Mouse (Mus musculus): Measurements from ENCODE around the gene Npy1r.

DNA sequence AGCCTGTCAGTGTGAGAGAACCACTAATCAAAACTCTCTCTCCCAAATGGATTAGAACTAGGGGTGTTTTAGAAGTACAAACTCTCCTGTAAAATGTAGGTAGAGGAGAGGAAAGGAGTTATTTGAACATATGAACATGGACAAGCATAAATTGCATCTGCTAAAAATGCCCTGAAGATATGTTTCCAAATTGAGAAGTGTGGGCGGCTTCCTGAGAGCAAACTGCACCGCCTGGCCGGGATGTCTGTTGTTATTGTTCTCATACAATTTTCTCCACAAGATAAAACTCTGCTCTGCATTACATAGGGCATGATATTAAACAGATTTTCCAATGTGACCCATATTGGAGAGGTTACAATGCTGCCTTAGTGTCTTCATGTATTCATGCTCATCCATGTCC lies 48.6 kb downstream of the Npy1r start:
- TF ChIP-seq BHLHE40 (IDR thresholded peaks at IDR 0.05; ENCODE audit: low read depth, low read length) (no peak), EP300 (IDR thresholded peaks at IDR 0.05; ENCODE audit: low read length) (no peak), ELF1 (IDR thresholded peaks at IDR 0.05; ENCODE audit: low read depth, low read length) (no peak), ZMIZ1 (IDR thresholded peaks at IDR 0.05; ENCODE audit: low read depth, low read length) (no peak), CHD2 (IDR thresholded peaks at IDR 0.05; ENCODE audit: low read length) (no peak), MAX (IDR thresholded peaks at IDR 0.05; ENCODE audit: low read length) (no peak), POLR2A (IDR thresholded peaks at IDR 0.05; ENCODE audit: low read depth, low read length) (no peak), JUND (conservative IDR thresholded peaks at IDR 0.05; ENCODE audit: low read depth, low read length) (no peak), POLR2AphosphoS2 (IDR thresholded peaks at IDR 0.05; ENCODE audit: low read depth, low read length) (no peak), CTCF (conservative IDR thresholded peaks at IDR 0.05 in 1 of 2, IDR thresholded peaks at IDR 0.05 in 1 of 2; ENCODE audit: low read depth in 2 of 2, low read length in 2 of 2) (no peak), MEF2A (IDR thresholded peaks at IDR 0.05; ENCODE audit: borderline replicate concordance, low read depth, low read length) (no peak)
